Comparison of ENCODE assay signal across 7 mouse cellular contexts in the genomic region with DNA sequence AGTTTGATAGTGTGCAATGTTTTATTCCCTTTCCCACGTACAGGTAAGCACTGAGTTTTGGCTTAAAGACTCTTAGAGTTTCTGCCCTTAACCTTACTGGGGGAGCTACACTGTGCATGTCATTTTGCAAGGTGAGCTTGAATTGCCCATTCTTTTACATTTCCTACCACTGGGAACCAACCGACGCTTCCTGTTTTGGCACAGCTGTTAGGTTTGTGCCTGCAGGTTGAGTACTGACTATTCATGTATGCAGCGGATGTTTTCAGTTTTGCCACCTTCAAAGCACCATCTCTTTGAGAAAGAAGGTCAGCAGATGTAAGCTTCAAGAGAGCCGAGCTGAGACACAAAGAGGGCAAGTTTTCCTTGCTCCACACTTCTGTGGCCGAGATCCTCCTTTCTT. TPM values are rescaled to one million over a fixed set of nuclear protein-coding genes. Genes with fewer than 3 reads are reported as not detected.
DNase-seq lines count a peak whose midpoint lies in the region; ATAC-seq and TF ChIP-seq lines count a peak whose summit lies in the region.

No protein-coding gene starts in this region.

- 64% methylated on average over 6 of the region's 6 CpGs for WGBS in hindbrain, embryonic 12.5 days
- 48% methylated on average over 6 of the region's 6 CpGs for WGBS in midbrain, embryonic 15.5 days

- no peak for TF ChIP-seq POLR2A in MEL (IDR thresholded peaks at IDR 0.05; ENCODE audit: control insufficient read depth in 1 of 2, insufficient read depth in 1 of 2, low read depth in 1 of 2, low read length in 2 of 2, poor library complexity in 1 of 2)

- H3K27me3 ChIP-seq in MEL (ENCODE audit: control insufficient read depth in 1 of 2, insufficient read depth in 2 of 2, low read length in 2 of 2): no peaks in the 10 kb centered on the region
- H3K27me3 ChIP-seq in hindbrain, embryonic 12.5 days: no peaks in the 10 kb centered on the region
- no peaks in the 10 kb centered on the region for H3K27me3 ChIP-seq in midbrain, embryonic 15.5 days (replicated peaks)

- intact Hi-C loops in left cerebral cortex, postnatal 25 days (cut with DNase I): no loop called here

- peaks cover 24% of the 10 kb centered on the region for H3K79me2 ChIP-seq in MEL (ENCODE audit: control insufficient read depth, insufficient read depth, low read length, poor library complexity)

- H3K4me3 ChIP-seq in MEL (ENCODE audit: control insufficient read depth in 1 of 2, insufficient read depth in 1 of 2, low read depth in 2 of 2, low read length in 2 of 2): peak overlapping the region; percentile 81 to 84
- peak overlapping the region; percentile 67 for H3K4me3 ChIP-seq in hindbrain, embryonic 12.5 days
- peak overlapping the region; percentile 79 for H3K4me3 ChIP-seq in midbrain, embryonic 15.5 days

- H3K27ac ChIP-seq in MEL (ENCODE audit: control insufficient read depth, low read depth, low read length): peak overlapping the region; percentile 86
- H3K27ac ChIP-seq in hindbrain, embryonic 12.5 days: no peak overlapping the region
- no peak overlapping the region for H3K27ac ChIP-seq in midbrain, embryonic 15.5 days

- no peaks in the 10 kb centered on the region for H3K9me3 ChIP-seq in MEL (replicated peaks; ENCODE audit: insufficient read depth, low read length)
- H3K9me3 ChIP-seq in hindbrain, embryonic 12.5 days (replicated peaks): no peaks in the 10 kb centered on the region
- no peaks in the 10 kb centered on the region for H3K9me3 ChIP-seq in midbrain, embryonic 15.5 days

- H3K9ac ChIP-seq in MEL (ENCODE audit: control insufficient read depth, low read depth, low read length, poor library complexity, severe bottlenecking): peak overlapping the region; percentile 89
- peak overlapping the region; percentile 45; the same call in 1 of the 2 replicates for H3K9ac ChIP-seq in hindbrain, embryonic 12.5 days
- no peak overlapping the region for H3K9ac ChIP-seq in midbrain, embryonic 15.5 days

- peak; percentile 67 for DNase-seq in MEL (ENCODE audit: low read depth, low spot score)
- DNase-seq in left cerebral cortex, postnatal 25 days (ENCODE audit: low spot score in 2 of 2): no peak
- DNase-seq in cerebellum, postnatal 10 days: no peak
- DNase-seq in frontal cortex, postnatal 14 days (ENCODE audit: low spot score in 2 of 2): no peak

- ATAC-seq in CD4-positive, CD25-positive, alpha-beta regulatory T cell, adult 4 months: peak; percentile 35
- ATAC-seq in hindbrain, embryonic 12.5 days (ENCODE audit: low FRiP score): no peak
- no peak for ATAC-seq in midbrain, embryonic 15.5 days (replicated peaks)

- no peak for TF ChIP-seq RAD21 in MEL (IDR thresholded peaks at IDR 0.05; ENCODE audit: low read depth, low read length)

- peak overlapping the region; percentile 53 for H3K4me2 ChIP-seq in hindbrain, embryonic 12.5 days (replicated peaks)
- peak overlapping the region; percentile 50 for H3K4me2 ChIP-seq in midbrain, embryonic 15.5 days

- no peak for TF ChIP-seq CTCF in MEL (IDR thresholded peaks at IDR 0.05 in 2 of 3, conservative IDR thresholded peaks at IDR 0.05 in 1 of 3; ENCODE audit: control insufficient read depth in 1 of 3, insufficient read depth in 1 of 3, low read depth in 2 of 3, low read length in 3 of 3, poor library complexity in 1 of 3, severe bottlenecking in 1 of 3)

- peaks cover 0 to 32% of the 10 kb centered on the region in 2 experiments; a peak in 3 of 4 replicates for H3K36me3 ChIP-seq in MEL (ENCODE audit: control insufficient read depth in 1 of 2, insufficient read depth in 2 of 2, low read length in 2 of 2)
- peaks cover 5% of the 10 kb centered on the region; the same call in 1 of the 2 replicates for H3K36me3 ChIP-seq in hindbrain, embryonic 12.5 days
- 0 out of 2 replicates have a peak, but pooled peaks cover 4% of the 10 kb centered on the region for H3K36me3 ChIP-seq in midbrain, embryonic 15.5 days (replicated peaks)

- no peak for TF ChIP-seq EP300 in MEL (IDR thresholded peaks at IDR 0.05; ENCODE audit: low read depth in 1 of 2, low read length in 2 of 2)

- H3K4me1 ChIP-seq in MEL (ENCODE audit: control insufficient read depth in 1 of 2, insufficient read depth in 2 of 2, low read length in 2 of 2): peaks cover 9 to 20% of the 10 kb centered on the region in 2 experiments
- peaks cover 20% of the 10 kb centered on the region for H3K4me1 ChIP-seq in hindbrain, embryonic 12.5 days
- peaks cover 28% of the 10 kb centered on the region for H3K4me1 ChIP-seq in midbrain, embryonic 15.5 days

TF ChIP-seq in MEL, 35 proteins besides CTCF, POLR2A, EP300 and RAD21:
- 0 out of 2 replicates have a peak, but pooled peaks have one; percentile 25 for TF ChIP-seq SIN3A (IDR thresholded peaks at IDR 0.05; ENCODE audit: low read length)
- TF ChIP-seq ETS1 (IDR thresholded peaks at IDR 0.05; ENCODE audit: low read depth, low read length): 0 out of 2 replicates have a peak, but pooled peaks have one; percentile 27
- no peak for TF ChIP-seq MXI1 (IDR thresholded peaks at IDR 0.05; ENCODE audit: low read depth, low read length)

RNA-seq across cellular contexts. Expression of a gene that starts 1.3 kb away (rescaled TPM):
- polyA plus RNA-seq in CD4-positive, CD25-positive, alpha-beta regulatory T cell, adult 4 months (2017; shearing (Covaris generic)): 10 to 100 TPM; 43.9 to 52.1 TPM
- total RNA-seq in MEL (2012; rRNA removed): 13.6 and 14.6 TPM in 2 replicates
- polyA plus RNA-seq in MEL (2012; ENCODE audit: insufficient read depth in 1 of 2, insufficient read length in 2 of 2, low read depth in 1 of 2, low replicate concordance in 2 of 2, missing spikeins in 1 of 2): 10 to 100 TPM in 1 of 2 experiments, not detected in 1; 21.4 TPM
- polyA plus RNA-seq in hindbrain, embryonic 12.5 days (2016; fragmentation: Nextera tagmentation; extraction: Ambion mirVana): 90.8 and 92.2 TPM in 2 replicates
- polyA plus RNA-seq in midbrain, embryonic 15.5 days (2015; fragmentation: Nextera tagmentation; extraction: Ambion mirVana): 50.5 and 50.9 TPM in 2 replicates
- 10 to 100 TPM; 16.5 to 17.6 TPM for total RNA-seq in left cerebral cortex, postnatal 25 days (2021)

RNA-seq across cellular contexts. Expression of a gene that starts 45.5 kb away (rescaled TPM):
- polyA plus RNA-seq in CD4-positive, CD25-positive, alpha-beta regulatory T cell, adult 4 months (2017; shearing (Covaris generic)): 10 to 100 TPM; 10.2 to 10.7 TPM
- total RNA-seq in MEL (2012; rRNA removed): 14.0 TPM in 2 replicates
- polyA plus RNA-seq in MEL (2012; ENCODE audit: insufficient read depth in 1 of 2, insufficient read length in 2 of 2, low read depth in 1 of 2, low replicate concordance in 2 of 2, missing spikeins in 1 of 2): 10 to 100 TPM in 1 of 2 experiments, not detected in 1; 12.2 TPM
- polyA plus RNA-seq in hindbrain, embryonic 12.5 days (2016; fragmentation: Nextera tagmentation; extraction: Ambion mirVana): 14.7 and 16.2 TPM in 2 replicates
- 9.5 and 9.7 TPM in 2 replicates for polyA plus RNA-seq in midbrain, embryonic 15.5 days (2015; fragmentation: Nextera tagmentation; extraction: Ambion mirVana)
- total RNA-seq in left cerebral cortex, postnatal 25 days (2021): 10 to 100 TPM; 29.5 to 32.9 TPM
